Mouse (Mus musculus) c-Kit-positive CD71-positive TER-119-positive erythroid progenitor cells, embryonic 14.5 days (primary cell): ENCODE measurements around the gene Stim1.

Source experiments
- DNase-seq: peaks from one replicate; pipeline ENCODE4 v3.0.0-alpha.2; 2013; ENCODE audit warnings: low spot score

Gene Stim1

GRCm38 (mm10) chr7:102305596-102305995, 38.0 kb downstream of the Stim1 start:
- no peak for DNase-seq

GRCm38 (mm10) chr7:102310266-102310665, 42.7 kb downstream of the Stim1 start:
- DNase-seq = no peak

- no peak for DNase-seq
Observed at GRCm38 (mm10) chr7:102310821-102311220, 43.2 kb downstream of the Stim1 start.

GRCm38 (mm10) chr7:102312840-102313534, 45.4 kb downstream of the Stim1 start:
- no peak for DNase-seq

GRCm38 (mm10) chr7:102313535-102313863, 45.9 kb downstream of the Stim1 start:
- DNase-seq = no peak

GRCm38 (mm10) chr7:102314107-102314506, 46.5 kb downstream of the Stim1 start:
- DNase-seq = no peak

GRCm38 (mm10) chr7:102314908-102315307, 47.3 kb downstream of the Stim1 start:
- no peak for DNase-seq

GRCm38 (mm10) chr7:102315435-102315834, 47.8 kb downstream of the Stim1 start:
- DNase-seq = peak; percentile 56

- DNase-seq = no peak
Observed at GRCm38 (mm10) chr7:102317583-102318168, 50.1 kb downstream of the Stim1 start.

- no peak for DNase-seq
Observed at GRCm38 (mm10) chr7:102322137-102322536, 54.5 kb downstream of the Stim1 start.

- DNase-seq = no peak
Observed at GRCm38 (mm10) chr7:102326323-102326722, 58.7 kb downstream of the Stim1 start.

- DNase-seq = no peak
Observed at GRCm38 (mm10) chr7:102330270-102330669, 62.7 kb downstream of the Stim1 start.

- DNase-seq = no peak
Observed at GRCm38 (mm10) chr7:102331476-102331875, 63.9 kb downstream of the Stim1 start.

- no peak for DNase-seq
Observed at GRCm38 (mm10) chr7:102333741-102334140, 66.1 kb downstream of the Stim1 start.

GRCm38 (mm10) chr7:102337326-102337725, 69.7 kb downstream of the Stim1 start:
- no peak for DNase-seq

GRCm38 (mm10) chr7:102337898-102338297, 70.3 kb downstream of the Stim1 start:
- no peak for DNase-seq

- no peak for DNase-seq
Observed at GRCm38 (mm10) chr7:102338956-102339355, 71.3 kb downstream of the Stim1 start.

- DNase-seq = no peak
Observed at GRCm38 (mm10) chr7:102345893-102346292, 78.3 kb downstream of the Stim1 start.

- no peak for DNase-seq
Observed at GRCm38 (mm10) chr7:102347327-102347726, 79.7 kb downstream of the Stim1 start.

- DNase-seq = no peak
Observed at GRCm38 (mm10) chr7:102348681-102349080, 81.1 kb downstream of the Stim1 start.

- no peak for DNase-seq
Observed at GRCm38 (mm10) chr7:102349236-102349635, 81.6 kb downstream of the Stim1 start.

- DNase-seq = no peak
Observed at GRCm38 (mm10) chr7:102353420-102353819, 85.8 kb downstream of the Stim1 start.

- no peak for DNase-seq
Observed at GRCm38 (mm10) chr7:102358124-102358523, 90.5 kb downstream of the Stim1 start.

GRCm38 (mm10) chr7:102361297-102361696, 93.7 kb downstream of the Stim1 start:
- DNase-seq = no peak
